Mouse (Mus musculus): ENCODE data around the gene Man1a. TPM values are rescaled to one million over a fixed set of nuclear protein-coding genes. Genes with fewer than 3 reads are reported as not detected.

The Man1a gene
- total RNA-seq, 2 experiments from 2014 or later, result 21.8 to 204 TPM

- no peak for DNase-seq (ENCODE audit: low spot score in 2 of 2)
Observed at GRCm38 (mm10) chr10:54026738-54027427, 49.5 kb downstream of the Man1a start.

GRCm38 (mm10) chr10:54026101-54026500, 50.3 kb downstream of the Man1a start:
- DNase-seq (ENCODE audit: low spot score in 2 of 2), result no peak

GRCm38 (mm10) chr10:54017904-54018454, 58.4 kb downstream of the Man1a start:
- DNase-seq (ENCODE audit: low spot score in 2 of 2), result no peak

GRCm38 (mm10) chr10:54014116-54014758, 62.2 kb downstream of the Man1a start:
- DNase-seq (ENCODE audit: low spot score in 2 of 2), result no peak

GRCm38 (mm10) chr10:54013143-54013791, 63.1 kb downstream of the Man1a start:
- DNase-seq (ENCODE audit: low spot score in 2 of 2), result no peak

GRCm38 (mm10) chr10:54009154-54009553, 67.3 kb downstream of the Man1a start:
- DNase-seq (ENCODE audit: low spot score in 2 of 2), result no peak

- DNase-seq (ENCODE audit: low spot score in 2 of 2), result no peak
Observed at GRCm38 (mm10) chr10:54006868-54007267, 69.5 kb downstream of the Man1a start.

GRCm38 (mm10) chr10:54005847-54006246, 70.6 kb downstream of the Man1a start:
- DNase-seq (ENCODE audit: low spot score in 2 of 2), result no peak

GRCm38 (mm10) chr10:54002936-54003335, 73.5 kb downstream of the Man1a start:
- no peak for DNase-seq (ENCODE audit: low spot score in 2 of 2)

GRCm38 (mm10) chr10:53997301-53997700, 79.1 kb downstream of the Man1a start:
- no peak for DNase-seq (ENCODE audit: low spot score in 2 of 2)

GRCm38 (mm10) chr10:53996216-53996615, 80.2 kb downstream of the Man1a start:
- DNase-seq (ENCODE audit: low spot score in 2 of 2), result no peak

GRCm38 (mm10) chr10:53994591-53994990, 81.8 kb downstream of the Man1a start:
- DNase-seq (ENCODE audit: low spot score in 2 of 2), result no peak

- DNase-seq (ENCODE audit: low spot score in 2 of 2), result no peak
Observed at GRCm38 (mm10) chr10:53990434-53990833, 86.0 kb downstream of the Man1a start.

GRCm38 (mm10) chr10:53984894-53985293, 91.5 kb downstream of the Man1a start:
- DNase-seq (ENCODE audit: low spot score in 2 of 2), result no peak

GRCm38 (mm10) chr10:53984086-53984485, 92.3 kb downstream of the Man1a start:
- DNase-seq (ENCODE audit: low spot score in 2 of 2), result no peak

GRCm38 (mm10) chr10:53978647-53979046, 97.8 kb downstream of the Man1a start:
- no peak for DNase-seq (ENCODE audit: low spot score in 2 of 2)

- no peak for DNase-seq (ENCODE audit: low spot score in 2 of 2)
Observed at GRCm38 (mm10) chr10:53974180-53974579, 102.2 kb downstream of the Man1a start.

GRCm38 (mm10) chr10:53959759-53960158, 116.7 kb downstream of the Man1a start:
- DNase-seq (ENCODE audit: low spot score in 2 of 2), result no peak

- no peak for DNase-seq (ENCODE audit: low spot score in 2 of 2)
Observed at GRCm38 (mm10) chr10:53941597-53941996, 134.8 kb downstream of the Man1a start.

GRCm38 (mm10) chr10:53938199-53938598, 138.2 kb downstream of the Man1a start:
- no peak for DNase-seq (ENCODE audit: low spot score in 2 of 2)

GRCm38 (mm10) chr10:53936078-53936477, 140.3 kb downstream of the Man1a start:
- DNase-seq (ENCODE audit: low spot score in 2 of 2), result no peak
